Mouse (Mus musculus): Measurements from ENCODE around the gene Tmigd1. TPM values are rescaled to one million over a fixed set of nuclear protein-coding genes. Genes with fewer than 3 reads are reported as not detected.

Tmigd1 gene
- polyA plus RNA-seq, 1 experiment from 2014 or later = not detected

- H3K9ac ChIP-seq (ENCODE audit: low read depth, low read length) = no peak overlapping the region
- H3K4me1 ChIP-seq (ENCODE audit: control insufficient read depth, insufficient read depth, low read length) = no peaks in the 10 kb centered on the region
- H3K27me3 ChIP-seq (ENCODE audit: control insufficient read depth, insufficient read depth, low read length) = no peaks in the 10 kb centered on the region
- H3K4me2 ChIP-seq = no peak overlapping the region
- H3K36me3 ChIP-seq (ENCODE audit: control insufficient read depth, insufficient read depth, low read length) = no peaks in the 10 kb centered on the region
- H3K9me3 ChIP-seq (replicated peaks; ENCODE audit: control insufficient read depth, low read length) = no peaks in the 10 kb centered on the region
- no peak for ATAC-seq (replicated peaks; ENCODE audit: insufficient number of reproducible peaks, low FRiP score, low TSS enrichment)
- no peak overlapping the region for H3K4me3 ChIP-seq (ENCODE audit: low read depth, low read length)
- no peak overlapping the region for H3K27ac ChIP-seq (ENCODE audit: low read depth, low read length)
- WGBS (ENCODE audit: insufficient replicate concordance) = 81% methylated on average over 5 of the region's 5 CpGs
Observed at GRCm38 (mm10) chr11:76873865-76874264, 28.1 kb upstream of the Tmigd1 start.

DNA sequence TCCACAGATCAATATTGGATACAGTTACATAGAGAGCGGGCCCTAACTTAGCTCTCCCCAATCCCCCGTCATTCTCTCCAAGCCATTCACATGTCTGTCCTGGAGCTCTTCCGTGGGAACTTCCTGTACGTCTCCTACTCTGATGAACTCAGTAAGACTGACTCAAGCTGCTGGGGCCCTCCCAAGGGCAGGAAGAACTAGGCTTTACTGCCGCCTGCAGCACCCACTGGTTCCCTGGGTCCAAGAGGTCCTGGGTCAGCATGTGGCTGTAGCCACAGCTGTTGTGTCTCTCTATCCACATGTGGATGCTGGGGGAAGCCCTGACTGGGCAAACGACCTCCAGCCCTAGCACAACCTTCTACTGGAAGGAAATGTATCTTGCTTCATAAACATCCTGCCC is 27.2 kb upstream of the Tmigd1 start:
- Histone ChIP-seq H3K27me3 (ENCODE audit: control insufficient read depth, insufficient read depth, low read length) (no peaks in the 10 kb centered on the region), H3K36me3 (ENCODE audit: control insufficient read depth, insufficient read depth, low read length) (no peaks in the 10 kb centered on the region), H3K9ac (ENCODE audit: low read depth, low read length) (no peak overlapping the region), H3K4me3 (ENCODE audit: low read depth, low read length) (no peak overlapping the region), H3K4me1 (ENCODE audit: control insufficient read depth, insufficient read depth, low read length) (no peaks in the 10 kb centered on the region), H3K27ac (ENCODE audit: low read depth, low read length) (no peak overlapping the region), H3K9me3 (replicated peaks; ENCODE audit: control insufficient read depth, low read length) (no peaks in the 10 kb centered on the region), H3K4me2 (no peak overlapping the region)
- 59% methylated on average over 6 of the region's 6 CpGs for WGBS (ENCODE audit: insufficient replicate concordance)
- no peak for ATAC-seq (replicated peaks; ENCODE audit: insufficient number of reproducible peaks, low FRiP score, low TSS enrichment)

DNA sequence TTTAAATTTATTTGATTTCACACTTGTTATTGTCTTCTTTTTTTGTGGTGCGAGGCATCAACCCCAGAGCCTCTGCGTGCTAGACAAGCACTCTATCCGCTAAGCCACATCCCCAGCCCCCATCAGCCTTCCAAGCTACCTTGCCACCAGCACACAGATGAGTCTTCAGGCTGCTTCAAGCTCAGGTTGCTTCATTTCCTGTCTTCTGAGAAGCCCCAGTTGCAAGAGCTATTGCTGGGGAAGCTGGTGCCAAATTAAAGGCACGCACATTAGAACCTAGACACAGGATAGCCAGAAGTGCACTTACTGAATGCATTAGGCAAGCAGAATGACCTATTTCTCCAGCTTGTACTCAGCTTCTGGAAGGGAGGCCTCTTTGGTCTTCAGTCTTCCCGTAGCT is 22.1 kb upstream of the Tmigd1 start:
- Histone ChIP-seq H3K9ac (ENCODE audit: low read depth, low read length) (no peak overlapping the region), H3K27ac (ENCODE audit: low read depth, low read length) (no peak overlapping the region), H3K4me1 (ENCODE audit: control insufficient read depth, insufficient read depth, low read length) (no peaks in the 10 kb centered on the region), H3K36me3 (ENCODE audit: control insufficient read depth, insufficient read depth, low read length) (no peaks in the 10 kb centered on the region), H3K4me2 (no peak overlapping the region), H3K4me3 (ENCODE audit: low read depth, low read length) (no peak overlapping the region), H3K27me3 (ENCODE audit: control insufficient read depth, insufficient read depth, low read length) (no peaks in the 10 kb centered on the region), H3K9me3 (replicated peaks; ENCODE audit: control insufficient read depth, low read length) (no peaks in the 10 kb centered on the region)
- WGBS (ENCODE audit: insufficient replicate concordance) = 87% methylated on average over 5 of the region's 5 CpGs
- no peak for ATAC-seq (replicated peaks; ENCODE audit: insufficient number of reproducible peaks, low FRiP score, low TSS enrichment)

DNA sequence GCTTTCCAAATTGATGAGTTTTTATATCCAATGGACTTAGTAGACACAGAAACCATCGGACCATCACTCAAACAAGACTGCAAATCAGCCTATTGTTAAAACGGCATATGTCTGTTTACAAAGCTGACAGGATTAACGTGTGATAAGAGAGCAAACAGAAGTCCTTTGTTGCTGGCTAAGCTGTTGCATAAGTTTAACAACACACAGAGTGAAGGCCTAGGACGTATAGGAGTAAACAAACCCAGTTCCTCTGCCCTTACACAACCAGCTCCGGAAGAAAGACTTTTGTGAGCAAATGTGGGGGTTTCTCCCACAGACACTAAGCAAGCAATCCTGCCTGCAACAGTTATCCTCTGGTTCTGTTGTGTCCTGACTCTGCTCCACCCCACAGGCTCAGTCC is 17.5 kb upstream of the Tmigd1 start:
- H3K4me3 ChIP-seq (ENCODE audit: low read depth, low read length) = no peak overlapping the region
- no peak overlapping the region for H3K9ac ChIP-seq (ENCODE audit: low read depth, low read length)
- no peaks in the 10 kb centered on the region for H3K27me3 ChIP-seq (ENCODE audit: control insufficient read depth, insufficient read depth, low read length)
- H3K4me1 ChIP-seq (ENCODE audit: control insufficient read depth, insufficient read depth, low read length) = peaks cover 3% of the 10 kb centered on the region; the same call in 1 of the 2 replicates
- no peaks in the 10 kb centered on the region for H3K36me3 ChIP-seq (ENCODE audit: control insufficient read depth, insufficient read depth, low read length)
- no peak overlapping the region for H3K4me2 ChIP-seq
- no peaks in the 10 kb centered on the region for H3K9me3 ChIP-seq (replicated peaks; ENCODE audit: control insufficient read depth, low read length)
- 44% methylated on average over 5 of the region's 5 CpGs for WGBS (ENCODE audit: insufficient replicate concordance)
- ATAC-seq (replicated peaks; ENCODE audit: insufficient number of reproducible peaks, low FRiP score, low TSS enrichment) = no peak
- no peak overlapping the region for H3K27ac ChIP-seq (ENCODE audit: low read depth, low read length)

DNA sequence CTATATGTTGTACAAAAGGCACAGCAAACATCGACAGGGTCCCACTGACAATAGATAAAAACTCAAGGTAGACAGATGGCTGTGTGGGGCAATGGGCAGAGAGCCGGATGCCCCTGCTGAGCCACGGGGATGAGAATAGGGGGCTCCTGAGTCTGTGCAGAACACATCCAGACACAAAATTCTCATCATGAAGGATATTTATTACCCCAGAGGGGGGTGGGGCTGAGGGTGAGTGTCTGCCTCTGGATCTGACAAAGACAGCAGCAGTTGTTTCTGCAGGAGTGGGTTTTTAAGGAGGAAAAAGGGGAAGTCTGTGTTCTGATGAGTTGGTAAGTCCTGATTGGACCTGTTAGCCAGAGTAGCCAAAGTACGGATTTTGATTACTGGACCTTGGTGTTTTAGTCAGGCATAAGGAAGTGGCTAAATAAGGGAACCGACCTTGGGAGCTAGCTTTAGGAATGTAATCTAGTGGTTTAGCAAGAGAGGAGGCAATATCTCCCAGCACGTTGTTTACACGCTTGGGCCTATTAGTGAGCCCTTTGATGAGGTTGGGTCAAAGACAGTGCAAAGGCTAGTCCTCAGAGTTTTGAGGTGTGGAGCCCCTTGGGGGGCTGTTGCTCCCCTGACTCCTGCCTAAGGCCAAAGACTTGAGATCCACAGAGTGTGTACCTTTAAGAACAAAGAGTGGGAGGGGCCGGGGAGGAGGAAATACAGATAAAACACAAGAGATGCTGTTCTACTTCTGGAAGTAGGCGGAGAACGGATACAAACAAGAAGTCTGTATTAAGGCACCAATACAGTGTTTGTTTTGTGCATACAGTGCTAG is 12.4 kb upstream of the Tmigd1 start:
- H3K4me2 ChIP-seq = peak overlapping the region; percentile 38
- ATAC-seq (replicated peaks; ENCODE audit: insufficient number of reproducible peaks, low FRiP score, low TSS enrichment) = no peak
- no peaks in the 10 kb centered on the region for H3K27me3 ChIP-seq (ENCODE audit: control insufficient read depth, insufficient read depth, low read length)
- no peaks in the 10 kb centered on the region for H3K9me3 ChIP-seq (replicated peaks; ENCODE audit: control insufficient read depth, low read length)
- no peak overlapping the region for H3K4me3 ChIP-seq (ENCODE audit: low read depth, low read length)
- H3K27ac ChIP-seq (ENCODE audit: low read depth, low read length) = 0 out of 2 replicates have a peak overlapping the region, but pooled peaks have one; percentile 35
- H3K9ac ChIP-seq (ENCODE audit: low read depth, low read length) = no peak overlapping the region
- 38% methylated on average over 10 of the region's 10 CpGs for WGBS (ENCODE audit: insufficient replicate concordance)
- no peaks in the 10 kb centered on the region for H3K36me3 ChIP-seq (ENCODE audit: control insufficient read depth, insufficient read depth, low read length)
- peaks cover 11% of the 10 kb centered on the region for H3K4me1 ChIP-seq (ENCODE audit: control insufficient read depth, insufficient read depth, low read length)

GRCm38 (mm10) chr11:76891171-76891570 is 10.8 kb upstream of the Tmigd1 start:
- H3K27ac ChIP-seq (ENCODE audit: low read depth, low read length) = no peak overlapping the region
- peaks cover 12% of the 10 kb centered on the region for H3K4me1 ChIP-seq (ENCODE audit: control insufficient read depth, insufficient read depth, low read length)
- ATAC-seq (replicated peaks; ENCODE audit: insufficient number of reproducible peaks, low FRiP score, low TSS enrichment) = no peak
- H3K27me3 ChIP-seq (ENCODE audit: control insufficient read depth, insufficient read depth, low read length) = no peaks in the 10 kb centered on the region
- H3K4me2 ChIP-seq = no peak overlapping the region
- no peak overlapping the region for H3K4me3 ChIP-seq (ENCODE audit: low read depth, low read length)
- H3K9ac ChIP-seq (ENCODE audit: low read depth, low read length) = no peak overlapping the region
- no peaks in the 10 kb centered on the region for H3K36me3 ChIP-seq (ENCODE audit: control insufficient read depth, insufficient read depth, low read length)
- H3K9me3 ChIP-seq (replicated peaks; ENCODE audit: control insufficient read depth, low read length) = no peaks in the 10 kb centered on the region
- 86% methylated on average over 7 of the region's 7 CpGs for WGBS (ENCODE audit: insufficient replicate concordance)

DNA sequence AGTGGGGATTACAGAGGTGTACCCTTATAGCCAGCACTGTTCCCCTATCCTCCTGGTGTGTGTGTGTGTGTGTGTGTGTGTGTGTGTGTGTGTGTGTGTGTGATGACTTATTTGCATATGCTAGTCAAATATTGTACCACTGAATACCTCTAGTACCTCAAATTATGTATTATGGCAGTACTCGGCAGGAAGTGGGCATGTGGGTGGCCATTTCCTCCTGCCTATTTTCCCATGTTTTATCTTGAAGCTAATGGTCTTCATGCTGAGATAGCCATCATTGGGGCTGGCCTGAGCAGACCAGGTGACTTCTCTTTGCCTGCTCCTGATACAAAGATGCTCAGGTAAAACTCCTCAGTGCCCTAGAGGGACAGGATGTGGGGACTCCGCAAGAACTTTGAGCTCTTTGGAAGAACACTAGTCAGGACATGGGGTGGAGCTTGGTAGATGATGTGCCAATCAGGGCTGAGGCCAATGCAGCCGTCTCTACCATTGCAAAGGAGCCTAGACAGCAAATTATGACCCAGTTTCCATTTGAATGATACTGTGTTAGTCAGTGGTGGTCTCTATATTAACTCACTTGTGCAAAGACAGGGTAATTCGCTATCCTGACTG is 10.1 kb upstream of the Tmigd1 start:
- 77% methylated on average over 4 of the region's 4 CpGs for WGBS (ENCODE audit: insufficient replicate concordance)
- H3K4me3 ChIP-seq (ENCODE audit: low read depth, low read length) = no peak overlapping the region
- H3K9me3 ChIP-seq (replicated peaks; ENCODE audit: control insufficient read depth, low read length) = no peaks in the 10 kb centered on the region
- no peak overlapping the region for H3K4me2 ChIP-seq
- no peak for ATAC-seq (replicated peaks; ENCODE audit: insufficient number of reproducible peaks, low FRiP score, low TSS enrichment)
- H3K27ac ChIP-seq (ENCODE audit: low read depth, low read length) = no peak overlapping the region
- no peaks in the 10 kb centered on the region for H3K36me3 ChIP-seq (ENCODE audit: control insufficient read depth, insufficient read depth, low read length)
- no peaks in the 10 kb centered on the region for H3K27me3 ChIP-seq (ENCODE audit: control insufficient read depth, insufficient read depth, low read length)
- peaks cover 13% of the 10 kb centered on the region for H3K4me1 ChIP-seq (ENCODE audit: control insufficient read depth, insufficient read depth, low read length)
- no peak overlapping the region for H3K9ac ChIP-seq (ENCODE audit: low read depth, low read length)

DNA sequence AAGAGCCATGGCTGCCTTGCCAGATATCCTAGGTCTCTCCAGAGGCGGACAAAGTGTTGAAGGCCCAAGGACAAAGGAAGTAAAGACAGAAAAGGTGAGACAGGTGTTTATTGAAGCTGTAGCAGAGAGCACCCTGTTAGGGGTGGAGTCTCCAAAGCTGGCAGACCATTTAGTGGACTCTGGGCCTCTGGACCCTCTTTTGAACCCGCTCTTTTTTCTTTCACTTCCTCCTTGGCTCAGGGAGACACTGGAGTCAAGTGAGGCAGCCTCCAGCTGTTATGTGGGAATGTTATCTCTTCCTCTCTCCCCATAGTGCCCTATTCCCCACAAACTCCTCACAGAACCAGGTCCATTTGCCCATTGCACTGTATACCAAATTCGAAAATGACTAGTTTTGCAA is 9.0 kb upstream of the Tmigd1 start:
- 70% methylated on average over 3 of the region's 3 CpGs for WGBS (ENCODE audit: insufficient replicate concordance)
- peak overlapping the region; percentile 71 for H3K27ac ChIP-seq (ENCODE audit: low read depth, low read length)

More for the DNA sequence above, 9.0 kb upstream of the Tmigd1 start:
- Histone ChIP-seq H3K9ac (ENCODE audit: low read depth, low read length) (no peak overlapping the region), H3K9me3 (replicated peaks; ENCODE audit: control insufficient read depth, low read length) (no peaks in the 10 kb centered on the region), H3K4me2 (no peak overlapping the region), H3K36me3 (ENCODE audit: control insufficient read depth, insufficient read depth, low read length) (no peaks in the 10 kb centered on the region), H3K27me3 (ENCODE audit: control insufficient read depth, insufficient read depth, low read length) (no peaks in the 10 kb centered on the region), H3K4me1 (ENCODE audit: control insufficient read depth, insufficient read depth, low read length) (peaks cover 13% of the 10 kb centered on the region), H3K4me3 (ENCODE audit: low read depth, low read length) (no peak overlapping the region)
- ATAC-seq (replicated peaks; ENCODE audit: insufficient number of reproducible peaks, low FRiP score, low TSS enrichment) = no peak
